Mouse (Mus musculus): ENCODE results near the gene Taok2. TPM values are rescaled to one million over a fixed set of nuclear protein-coding genes. Genes with fewer than 3 reads are reported as not detected.

The Taok2 gene
- total RNA-seq, 4 experiments from 2014 or later = 35.8 to 40.4 (median 38.5) TPM

- no peak for DNase-seq (ENCODE audit: low spot score)
Observed at GRCm38 (mm10) chr7:126825952-126826351, 58.6 kb downstream of the Taok2 start.

GRCm38 (mm10) chr7:126825403-126825802 lies 59.1 kb downstream of the Taok2 start:
- DNase-seq (ENCODE audit: low spot score) = no peak

GRCm38 (mm10) chr7:126823940-126824339 lies 60.6 kb downstream of the Taok2 start:
- no peak for DNase-seq (ENCODE audit: low spot score)

GRCm38 (mm10) chr7:126823202-126823711 lies 61.2 kb downstream of the Taok2 start:
- no peak for DNase-seq (ENCODE audit: low spot score)

- DNase-seq (ENCODE audit: low spot score) = peak; percentile 54
Observed at GRCm38 (mm10) chr7:126822741-126823140, 61.8 kb downstream of the Taok2 start.

- peak; percentile 85 for DNase-seq (ENCODE audit: low spot score)
Observed at GRCm38 (mm10) chr7:126821835-126822511, 62.5 kb downstream of the Taok2 start.

GRCm38 (mm10) chr7:126818818-126819217 lies 65.7 kb downstream of the Taok2 start:
- DNase-seq (ENCODE audit: low spot score) = no peak

GRCm38 (mm10) chr7:126817595-126817994 lies 66.9 kb downstream of the Taok2 start:
- DNase-seq (ENCODE audit: low spot score) = no peak

- DNase-seq (ENCODE audit: low spot score) = peak; percentile 69
Observed at GRCm38 (mm10) chr7:126816494-126816893, 68.0 kb downstream of the Taok2 start.

GRCm38 (mm10) chr7:126815726-126816222 lies 68.7 kb downstream of the Taok2 start:
- no peak for DNase-seq (ENCODE audit: low spot score)

Other genes starting within 250 kb of the Taok2 start
- gene Sgf29, start 235.4 kb downstream of the Taok2 start, total RNA-seq (2022) = 10 to 100 TPM; 21.6 to 26.2 (median 24.9) TPM
- gene Sult1a1, start 208.3 kb downstream of the Taok2 start, total RNA-seq (2022) = 10 to 100 TPM; 18.6 to 38.7 (median 31.5) TPM
- gene Bola2, start 189.3 kb downstream of the Taok2 start, total RNA-seq (2022) = 10 to 100 TPM; 52.4 to 70.4 (median 56.4) TPM
- gene Slx1b, start 188.9 kb downstream of the Taok2 start, total RNA-seq (2022) = 1 to 10 TPM; 3.2 to 6.2 (median 5.4) TPM
- gene Coro1a, start 176.9 kb downstream of the Taok2 start, total RNA-seq (2022) = 10 to 100 TPM in 1 of 4 experiments, 1 to 10 TPM in 3; 4.9 to 10.0 (median 6.2) TPM
- 10 to 100 TPM; 46.5 to 52.3 (median 50.4) TPM for gene Mapk3, start 125.1 kb downstream of the Taok2 start, total RNA-seq (2022)
- gene Gdpd3, start 118.4 kb downstream of the Taok2 start, total RNA-seq (2022) = 1 to 10 TPM; 1.3 to 2.2 (median 1.8) TPM
- gene Ypel3, start 107.7 kb downstream of the Taok2 start, total RNA-seq (2022) = 10 to 100 TPM; 46.6 to 99.6 (median 72.6) TPM
- under 1 TPM; 0.40 to 0.49 (median 0.42) TPM for gene Tbx6, start 103.2 kb downstream of the Taok2 start, total RNA-seq (2022)
- 10 to 100 TPM; 32.7 to 36.8 (median 34.5) TPM for gene Ppp4c, start 92.2 kb downstream of the Taok2 start, total RNA-seq (2022)
- 10 to 100 TPM in 1 of 4 experiments, 1 to 10 TPM in 3; 6.9 to 10.1 (median 8.0) TPM for gene Fam57b, start 87.0 kb downstream of the Taok2 start, total RNA-seq (2022)
- gene 4930451I11Rik, start 53.1 kb downstream of the Taok2 start, total RNA-seq (2022) = not detected
- gene Doc2a, start 37.3 kb downstream of the Taok2 start, total RNA-seq (2022) = not detected
- 1 to 10 TPM; 4.8 to 9.6 (median 6.4) TPM for gene Hirip3, start 22.7 kb downstream of the Taok2 start, total RNA-seq (2022)
- gene Ino80e, start 22.3 kb downstream of the Taok2 start, total RNA-seq (2022) = 10 to 100 TPM; 18.3 to 23.9 (median 21.3) TPM
- gene Tmem219, start 38.2 kb upstream of the Taok2 start, total RNA-seq (2022) = 10 to 100 TPM; 10.3 to 13.1 (median 12.6) TPM
- 1 to 10 TPM; 6.6 to 9.3 (median 7.3) TPM for gene Kctd13, start 44.2 kb upstream of the Taok2 start, total RNA-seq (2022)
- gene Asphd1, start 64.9 kb upstream of the Taok2 start, total RNA-seq (2022) = under 1 TPM in 1 of 4 experiments, not detected in 3; 0.19 TPM
- 1 to 10 TPM; 2.6 to 7.2 (median 6.4) TPM for gene Sez6l2, start 65.9 kb upstream of the Taok2 start, total RNA-seq (2022)
- gene Cdipt, start 91.2 kb upstream of the Taok2 start, total RNA-seq (2022) = 10 to 100 TPM; 45.9 to 53.7 (median 50.7) TPM
- under 1 TPM in 3 of 4 experiments, not detected in 1; 0.37 to 0.60 (median 0.43) TPM for gene Cdiptos, start 91.4 kb upstream of the Taok2 start, total RNA-seq (2022)
- 10 to 100 TPM; 59.3 to 81.8 (median 73.5) TPM for gene Mvp, start 129.9 kb upstream of the Taok2 start, total RNA-seq (2022)
- gene Pagr1b, start 131.8 kb upstream of the Taok2 start, total RNA-seq (2022) = not detected
- 10 to 100 TPM in 2 of 4 experiments, 1 to 10 TPM in 2; 8.3 to 22.2 (median 10.5) TPM for gene Pagr1a, start 132.6 kb upstream of the Taok2 start, total RNA-seq (2022)
- 10 to 100 TPM; 28.1 to 33.3 (median 31.4) TPM for gene Gm42742, start 136.4 kb upstream of the Taok2 start, total RNA-seq (2022)
- 1 to 10 TPM in 1 of 4 experiments, under 1 TPM in 1, not detected in 2; 0.87 to 1.1 TPM for gene Prrt2, start 136.5 kb upstream of the Taok2 start, total RNA-seq (2022)
- 10 to 100 TPM; 48.5 to 55.9 (median 54.8) TPM for gene Maz, start 142.3 kb upstream of the Taok2 start, total RNA-seq (2022)
- 1 to 10 TPM in 3 of 4 experiments, not detected in 1; 1.2 to 2.2 (median 1.6) TPM for gene Kif22, start 157.8 kb upstream of the Taok2 start, total RNA-seq (2022)
- gene Zg16, start 202.6 kb upstream of the Taok2 start, total RNA-seq (2022) = not detected
- gene AI467606, start 206.7 kb upstream of the Taok2 start, total RNA-seq (2022) = 1 to 10 TPM; 1.2 to 2.9 (median 1.3) TPM
- gene Qprt, start 237.5 kb upstream of the Taok2 start, total RNA-seq (2022) = not detected

Data from heart, adult 8-10 months (tissue).